Mouse (Mus musculus) hindbrain, embryonic 15.5 days (tissue): ENCODE results near the gene Itgb6. TPM values are rescaled to one million over a fixed set of nuclear protein-coding genes. Genes with fewer than 3 reads are reported as not detected.

ENCODE experiments used
- ATAC-seq: fragments of 200-750 bp; cut with Nextera tagmentation; 2 replicates; pipeline ENCODE4 v1.8.0; 2017; ENCODE audit warnings: low read depth, moderate number of reproducible peaks, moderate TSS enrichment; ENCODE audit not compliant: low FRiP score
- H3K27ac ChIP-seq: fragments of 300-500 bp; sonication (generic); replicated peaks from 2 replicates; pipeline ENCODE4 v1.5.1; 2015; ENCODE audit warnings: mild to moderate bottlenecking, inconsistent platforms
- H3K27me3 ChIP-seq: fragments of 300-500 bp; sonication (generic); 2 replicates; pipeline ENCODE4 v1.6.1; 2015; ENCODE audit warnings: control low read depth, inconsistent platforms
- H3K36me3 ChIP-seq: fragments of 300-500 bp; sonication (generic); 2 replicates; pipeline ENCODE4 v1.6.1; 2015; ENCODE audit warnings: control low read depth, inconsistent platforms
- H3K4me1 ChIP-seq: fragments of 300-500 bp; sonication (generic); replicated peaks from 2 replicates; pipeline ENCODE4 v1.6.1; 2015; ENCODE audit warnings: control low read depth, inconsistent platforms
- H3K4me2 ChIP-seq: fragments of 300-500 bp; sonication (generic); 2 replicates; pipeline ENCODE4 v1.6.1; 2015; ENCODE audit warnings: moderate library complexity, mild to moderate bottlenecking, inconsistent platforms
- H3K4me3 ChIP-seq: fragments of 300-500 bp; sonication (generic); 2 replicates; pipeline ENCODE4 v1.5.1; 2015; ENCODE audit warnings: mild to moderate bottlenecking, inconsistent platforms
- H3K9ac ChIP-seq: fragments of 300-500 bp; sonication (generic); 2 replicates; pipeline ENCODE4 v1.6.1; 2015; ENCODE audit warnings: inconsistent platforms
- H3K9me3 ChIP-seq: fragments of 300-500 bp; sonication (generic); 2 replicates; pipeline ENCODE4 v1.6.1; 2016; ENCODE audit warnings: control low read depth, inconsistent platforms
- WGBS: fragments of 180-500 bp; shearing (Covaris S2); methylation state at CpG from one replicate; pipeline ENCODE4 v1.1.7; 2015; 5-methylcytosine and 5-hydroxymethylcytosine counted together
- polyA plus RNA-seq: library from polyadenylated mRNA; unstranded; fragments of >200 nt; fragmentation: Nextera tagmentation; extraction: Ambion mirVana; gene quantifications from 2 replicates; pipeline ENCODE4 v1.2.1, GENCODE M21; 2015

The Itgb6 gene
- polyA plus RNA-seq, 1 experiment from 2014 or later, result not detected

DNA sequence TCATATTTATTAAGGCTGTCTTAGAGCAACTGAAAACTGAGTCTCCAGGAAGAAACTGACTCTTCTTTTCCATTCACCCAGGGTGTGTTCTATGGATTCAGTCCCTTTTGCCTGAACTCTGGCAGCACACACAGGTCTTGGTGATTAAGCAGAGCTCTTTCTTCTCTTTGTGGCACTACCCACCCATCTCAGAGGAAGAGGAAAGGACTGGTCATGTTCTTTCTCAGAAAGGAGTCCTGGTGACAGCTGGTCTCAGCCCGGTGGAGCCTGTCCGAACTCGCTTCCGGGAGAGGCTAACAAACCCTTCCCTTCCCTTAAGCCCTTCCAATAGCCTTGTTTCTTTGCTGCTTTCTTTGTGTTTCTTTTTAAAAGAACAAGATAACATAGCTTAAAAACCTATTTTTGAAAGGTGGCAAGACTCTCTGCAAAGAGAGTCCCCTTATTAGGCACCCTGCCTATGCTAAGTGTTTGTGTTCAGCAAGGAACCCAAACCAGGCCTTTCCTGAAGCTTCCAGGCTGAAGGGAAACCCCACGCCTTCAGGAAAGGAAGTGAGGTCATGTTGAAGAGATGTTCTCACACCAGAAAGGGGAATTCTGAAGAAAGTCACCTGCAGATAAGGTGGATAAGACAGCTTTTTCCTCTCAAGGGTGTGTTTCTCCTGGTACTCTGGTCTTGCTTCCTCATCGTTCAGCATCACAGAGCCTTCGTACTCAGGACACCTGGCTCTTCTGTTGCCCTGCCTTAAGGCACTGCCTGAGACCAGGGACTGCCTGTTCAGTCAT lies 11.2 kb downstream of the Itgb6 start:
- Histone ChIP-seq H3K36me3 (no peaks in the 10 kb centered on the region), H3K4me2 (no peak overlapping the region), H3K27ac (no peak overlapping the region), H3K27me3 (no peaks in the 10 kb centered on the region), H3K9ac (no peak overlapping the region), H3K4me3 (no peak overlapping the region), H3K4me1 (peaks cover 27% of the 10 kb centered on the region), H3K9me3 (no peaks in the 10 kb centered on the region)
- no peak for ATAC-seq
- WGBS, result 90% methylated on average over 7 of the region's 7 CpGs

GRCm38 (mm10) chr2:60710317-60710716 lies 12.1 kb downstream of the Itgb6 start:
- no peak overlapping the region for H3K9ac ChIP-seq
- no peak for ATAC-seq
- 93% methylated on average over 4 of the region's 4 CpGs for WGBS
- no peaks in the 10 kb centered on the region for H3K27me3 ChIP-seq
- H3K36me3 ChIP-seq, result no peaks in the 10 kb centered on the region
- H3K9me3 ChIP-seq, result no peaks in the 10 kb centered on the region
- no peak overlapping the region for H3K4me2 ChIP-seq
- peaks cover 21% of the 10 kb centered on the region for H3K4me1 ChIP-seq
- H3K4me3 ChIP-seq, result no peak overlapping the region
- no peak overlapping the region for H3K27ac ChIP-seq

- no peak for ATAC-seq
- Histone ChIP-seq H3K4me1 (peaks cover 5% of the 10 kb centered on the region), H3K9me3 (no peaks in the 10 kb centered on the region), H3K4me2 (no peak overlapping the region), H3K9ac (no peak overlapping the region), H3K27me3 (no peaks in the 10 kb centered on the region), H3K27ac (no peak overlapping the region), H3K4me3 (no peak overlapping the region), H3K36me3 (no peaks in the 10 kb centered on the region)
- 37% methylated on average over 3 of the region's 3 CpGs for WGBS
These were observed 13.8 kb downstream of the Itgb6 start for GRCm38 (mm10) chr2:60708671-60709070.

DNA sequence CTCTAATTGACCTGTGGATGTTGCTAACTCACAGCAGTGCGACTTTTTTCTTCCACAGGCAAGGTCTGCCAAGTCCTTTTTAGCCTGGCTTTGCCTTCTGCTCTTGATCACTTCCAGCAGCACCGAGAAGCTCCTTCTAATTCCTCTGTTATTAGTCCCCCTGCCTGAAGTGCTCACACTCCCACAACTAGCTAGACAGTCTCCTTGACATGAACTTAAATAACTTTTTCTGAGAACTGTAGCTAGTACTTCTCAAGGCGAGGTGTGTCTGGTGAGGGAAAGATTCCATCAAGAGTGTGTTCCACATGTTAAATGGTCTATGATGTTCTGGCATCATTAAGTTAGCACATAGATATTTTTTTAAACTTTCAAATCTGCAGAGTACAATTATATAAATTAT lies 15.6 kb downstream of the Itgb6 start:
- Histone ChIP-seq H3K36me3 (no peaks in the 10 kb centered on the region), H3K9ac (no peak overlapping the region), H3K4me2 (no peak overlapping the region), H3K4me3 (no peak overlapping the region), H3K4me1 (no peaks in the 10 kb centered on the region), H3K9me3 (no peaks in the 10 kb centered on the region), H3K27ac (no peak overlapping the region), H3K27me3 (no peaks in the 10 kb centered on the region)
- ATAC-seq, result no peak
- WGBS, result 88% methylated on average over 3 of the region's 3 CpGs

DNA sequence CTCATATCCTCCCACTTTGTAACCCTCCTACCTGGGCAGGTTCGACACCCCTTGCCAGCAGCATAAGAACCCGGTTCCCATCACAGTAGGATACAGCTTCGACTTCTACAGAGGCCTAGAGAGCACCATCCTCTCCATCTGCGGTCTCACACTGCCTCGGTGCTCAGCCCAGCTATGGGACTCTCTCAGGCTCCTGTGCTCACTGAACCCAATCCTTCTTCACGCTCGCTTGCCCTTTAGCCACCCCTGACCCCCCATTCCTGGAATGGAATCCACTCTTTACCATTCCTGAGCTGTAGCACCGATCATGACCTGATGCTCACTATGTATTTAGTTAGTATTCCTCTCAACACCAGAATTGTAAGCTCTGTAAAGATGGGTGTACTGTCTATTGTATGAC lies 17.0 kb downstream of the Itgb6 start:
- no peaks in the 10 kb centered on the region for H3K27me3 ChIP-seq
- H3K9me3 ChIP-seq, result no peaks in the 10 kb centered on the region
- no peak overlapping the region for H3K9ac ChIP-seq
- H3K4me2 ChIP-seq, result no peak overlapping the region
- ATAC-seq, result no peak
- H3K4me1 ChIP-seq, result no peaks in the 10 kb centered on the region
- no peak overlapping the region for H3K27ac ChIP-seq
- no peaks in the 10 kb centered on the region for H3K36me3 ChIP-seq
- no peak overlapping the region for H3K4me3 ChIP-seq
- 91% methylated on average over 8 of the region's 8 CpGs for WGBS

DNA sequence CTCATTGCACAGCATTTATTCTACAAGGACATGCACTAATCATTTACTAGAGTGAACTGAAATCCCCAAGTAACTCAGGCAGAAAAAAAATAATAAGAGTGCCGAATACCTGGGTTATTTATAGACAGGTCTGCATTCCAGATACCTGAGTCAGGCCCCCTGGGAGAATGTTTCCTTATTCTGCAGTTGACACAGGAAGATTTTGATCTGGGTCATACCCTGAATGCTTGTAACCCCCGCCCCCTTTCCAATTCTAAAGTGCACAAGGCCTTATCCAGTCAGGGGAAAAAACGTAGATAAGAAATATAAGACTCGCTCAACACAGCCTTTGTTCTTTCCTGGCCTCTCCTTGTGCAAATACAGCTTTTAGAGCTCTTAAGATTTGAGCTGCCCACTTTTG lies 19.1 kb downstream of the Itgb6 start:
- Histone ChIP-seq H3K27me3 (no peaks in the 10 kb centered on the region), H3K36me3 (no peaks in the 10 kb centered on the region), H3K4me2 (no peak overlapping the region), H3K9ac (no peak overlapping the region), H3K4me1 (no peaks in the 10 kb centered on the region), H3K9me3 (no peaks in the 10 kb centered on the region), H3K4me3 (no peak overlapping the region), H3K27ac (no peak overlapping the region)
- no peak for ATAC-seq
- 75% methylated on average over 4 of the region's 4 CpGs for WGBS

GRCm38 (mm10) chr2:60700956-60701355 lies 21.5 kb downstream of the Itgb6 start:
- Histone ChIP-seq H3K4me2 (no peak overlapping the region), H3K36me3 (no peaks in the 10 kb centered on the region), H3K27ac (no peak overlapping the region), H3K9me3 (no peaks in the 10 kb centered on the region), H3K27me3 (no peaks in the 10 kb centered on the region), H3K9ac (no peak overlapping the region), H3K4me3 (no peak overlapping the region), H3K4me1 (peaks cover 3% of the 10 kb centered on the region; the same call in 1 of the 2 replicates)
- ATAC-seq, result no peak
- WGBS, result 83% methylated on average over 4 of the region's 4 CpGs

GRCm38 (mm10) chr2:60700013-60700412 lies 22.4 kb downstream of the Itgb6 start:
- Histone ChIP-seq H3K4me2 (no peak overlapping the region), H3K27ac (no peak overlapping the region), H3K4me3 (no peak overlapping the region), H3K9ac (no peak overlapping the region), H3K9me3 (no peaks in the 10 kb centered on the region), H3K4me1 (peaks cover 3% of the 10 kb centered on the region), H3K36me3 (no peaks in the 10 kb centered on the region), H3K27me3 (no peaks in the 10 kb centered on the region)
- WGBS, result 85% methylated on average over 3 of the region's 3 CpGs
- no peak for ATAC-seq

DNA sequence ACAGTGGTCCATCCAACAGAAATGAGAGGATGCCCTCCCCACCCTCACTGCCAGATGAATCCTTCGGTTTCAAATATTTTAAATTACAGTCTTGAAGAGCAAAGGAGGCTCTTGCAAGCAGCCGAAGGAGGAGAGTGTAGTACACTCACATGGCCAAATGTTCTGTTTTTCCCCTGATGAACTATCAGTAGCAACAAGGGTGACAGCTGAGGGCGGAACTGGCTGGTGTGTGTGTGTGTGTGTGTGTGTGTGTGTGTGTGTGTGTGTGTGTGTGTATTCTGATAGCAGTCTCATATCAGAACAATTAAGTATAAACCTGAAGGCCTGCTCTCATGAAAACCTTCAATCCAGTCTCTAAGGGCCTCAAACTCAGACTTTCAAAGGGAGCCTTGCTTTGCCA lies 22.9 kb downstream of the Itgb6 start:
- H3K4me2 ChIP-seq, result no peak overlapping the region
- H3K36me3 ChIP-seq, result no peaks in the 10 kb centered on the region
- H3K9me3 ChIP-seq, result no peaks in the 10 kb centered on the region
- H3K4me3 ChIP-seq, result no peak overlapping the region
- H3K27me3 ChIP-seq, result no peaks in the 10 kb centered on the region
- peaks cover 3% of the 10 kb centered on the region for H3K4me1 ChIP-seq
- 83% methylated on average over 3 of the region's 3 CpGs for WGBS
- no peak overlapping the region for H3K27ac ChIP-seq
- ATAC-seq, result no peak
- no peak overlapping the region for H3K9ac ChIP-seq

DNA sequence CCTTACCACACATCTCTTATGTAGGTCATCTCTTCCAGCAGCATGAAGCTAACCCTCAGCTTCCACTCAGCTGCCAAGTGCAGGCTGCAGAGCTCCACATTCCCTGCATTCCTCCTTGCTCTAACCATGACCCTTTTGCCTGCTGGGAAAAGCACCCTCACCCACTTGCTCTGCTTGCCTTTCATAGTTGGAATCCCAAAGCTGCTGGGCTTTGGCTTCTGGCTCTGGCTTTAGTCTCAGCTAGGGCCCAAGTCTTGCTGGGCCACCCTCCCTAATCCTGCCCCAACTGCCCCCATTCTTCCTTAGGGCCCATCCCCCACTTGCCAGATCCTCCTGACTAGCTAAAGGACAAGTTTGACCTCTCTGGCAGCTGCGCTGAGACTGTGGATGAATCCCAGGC lies 24.3 kb downstream of the Itgb6 start:
- whole genome bisulfite sequencing, result 69% methylated on average over 1 of the region's 1 CpGs
- H3K27ac ChIP-seq, result no peak overlapping the region
- no peak overlapping the region for H3K4me3 ChIP-seq
- no peaks in the 10 kb centered on the region for H3K9me3 ChIP-seq
- no peak for ATAC-seq
- H3K4me2 ChIP-seq, result no peak overlapping the region
- peaks cover 3% of the 10 kb centered on the region for H3K4me1 ChIP-seq
- no peaks in the 10 kb centered on the region for H3K27me3 ChIP-seq
- no peak overlapping the region for H3K9ac ChIP-seq
- no peaks in the 10 kb centered on the region for H3K36me3 ChIP-seq

- no peaks in the 10 kb centered on the region for H3K36me3 ChIP-seq
- 44% methylated on average over 7 of the region's 7 CpGs for WGBS
- H3K4me1 ChIP-seq, result peaks cover 3% of the 10 kb centered on the region
- H3K27ac ChIP-seq, result no peak overlapping the region
- H3K4me2 ChIP-seq, result no peak overlapping the region
- H3K27me3 ChIP-seq, result no peaks in the 10 kb centered on the region
- H3K9me3 ChIP-seq, result no peaks in the 10 kb centered on the region
- H3K9ac ChIP-seq, result no peak overlapping the region
- 0 out of 2 replicates have a peak, but pooled peaks have one; percentile 52 for ATAC-seq
- no peak overlapping the region for H3K4me3 ChIP-seq
These were observed 24.9 kb downstream of the Itgb6 start for GRCm38 (mm10) chr2:60697530-60697929.

DNA sequence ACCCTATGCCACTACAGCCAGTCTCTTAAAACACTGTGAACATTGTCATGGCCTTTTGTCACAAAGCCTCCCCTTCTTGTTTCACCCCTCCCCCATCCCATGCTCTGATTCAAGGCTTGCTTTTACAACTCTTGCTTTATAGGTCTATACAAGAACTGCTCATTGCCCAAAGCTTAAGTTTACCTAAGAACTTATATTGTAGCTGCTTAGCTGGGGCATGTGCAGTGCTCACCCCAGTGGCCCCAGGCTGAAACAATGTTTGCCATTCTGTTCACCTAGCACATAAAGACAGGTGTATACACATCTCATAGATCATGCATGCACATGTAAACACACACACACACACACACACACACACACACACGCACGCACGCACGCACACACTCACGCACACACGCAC lies 25.9 kb downstream of the Itgb6 start:
- peaks cover 3% of the 10 kb centered on the region for H3K4me1 ChIP-seq
- no peak overlapping the region for H3K4me2 ChIP-seq
- no peaks in the 10 kb centered on the region for H3K36me3 ChIP-seq
- H3K27ac ChIP-seq, result no peak overlapping the region
- H3K4me3 ChIP-seq, result no peak overlapping the region
- WGBS, result over 99% methylated on average over 6 of the region's 6 CpGs
- no peaks in the 10 kb centered on the region for H3K9me3 ChIP-seq
- H3K27me3 ChIP-seq, result no peaks in the 10 kb centered on the region
- ATAC-seq, result no peak
- no peak overlapping the region for H3K9ac ChIP-seq

GRCm38 (mm10) chr2:60695706-60696105 lies 26.7 kb downstream of the Itgb6 start:
- Histone ChIP-seq H3K4me3 (no peak overlapping the region), H3K4me2 (no peak overlapping the region), H3K36me3 (no peaks in the 10 kb centered on the region), H3K27me3 (no peaks in the 10 kb centered on the region), H3K9me3 (no peaks in the 10 kb centered on the region), H3K4me1 (peaks cover 3% of the 10 kb centered on the region), H3K27ac (0 out of 2 replicates have a peak overlapping the region, but pooled peaks have one; percentile 5), H3K9ac (no peak overlapping the region)
- 68% methylated on average over 8 of the region's 8 CpGs for WGBS
- ATAC-seq, result no peak
